18 mouse cellular contexts compared by ENCODE assay signal in the genomic region with DNA sequence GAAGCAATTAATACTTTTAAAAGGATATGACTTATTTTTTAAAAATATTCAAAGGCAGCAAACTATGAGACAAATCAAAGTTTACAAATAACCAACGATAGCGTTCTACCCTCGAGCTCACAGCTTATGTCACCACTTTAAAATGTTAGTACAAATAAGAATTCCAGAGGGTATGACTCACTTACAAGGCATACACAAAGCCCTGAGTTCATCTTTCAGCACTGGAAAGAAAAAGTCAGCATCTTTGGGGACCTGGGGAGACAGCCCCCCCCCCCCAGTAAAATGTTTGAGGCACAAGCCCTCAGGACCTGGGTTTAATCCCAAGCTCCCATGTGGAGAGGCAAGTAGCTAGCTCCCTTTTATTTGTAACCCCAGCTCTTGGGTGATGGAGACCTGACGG. TPM values are rescaled to one million over a fixed set of nuclear protein-coding genes. Genes with fewer than 3 reads are reported as not detected.
DNase-seq lines count a peak whose midpoint lies in the region; ATAC-seq and TF ChIP-seq lines count a peak whose summit lies in the region.
"Had no signal": no experiment of that assay in that cellular context is flagged by ENCODE, and none has a peak within 500 bp of the region (broad histone marks: within the 10 kb centered on the region; RNA-seq: fewer than 3 reads in every experiment).

No protein-coding gene starts in this region.

- DNase-seq in 3134 (ENCODE audit: extremely low read depth, insufficient read length, low spot score) (peak; percentile 27), 3T3-L1 (ENCODE audit: low read depth, low spot score) (peak; percentile 72), NIH3T3 (ENCODE audit: low read depth) (peak; percentile 41)
- DNase-seq in left cerebral cortex, adult 2 months (ENCODE audit: extremely low spot score in 1 of 2, low spot score in 2 of 2) = no peak
- DNase-seq: adrenal gland, adult 2 months; adrenal gland, postnatal 10 days; adrenal gland, postnatal 25 days; cerebellum, adult 11 months; cerebellum, adult 18-20 months; cerebellum, adult 9-10 months; cerebellum, postnatal 10 days; cerebellum, postnatal 25 days; forebrain, postnatal 0 days had no signal

- no peak overlapping the region for H3K4me3 ChIP-seq in left cerebral cortex, adult 2 months
- no peak overlapping the region for H3K4me3 ChIP-seq in intestine, embryonic 15.5 days (replicated peaks)
- H3K4me3 ChIP-seq: embryonic facial prominence, embryonic 10.5 days; embryonic facial prominence, embryonic 12.5 days; forebrain, embryonic 13.5 days; forebrain, embryonic 15.5 days had no signal

- H3K9ac ChIP-seq in intestine, embryonic 15.5 days = no peak overlapping the region
- H3K9ac ChIP-seq: embryonic facial prominence, embryonic 12.5 days; forebrain, embryonic 13.5 days; forebrain, embryonic 15.5 days; forebrain, postnatal 0 days had no signal

- 41% methylated on average over 4 of the region's 4 CpGs for WGBS in intestine, embryonic 15.5 days

- no peaks in the 10 kb centered on the region for H3K9me3 ChIP-seq in intestine, embryonic 15.5 days
- H3K9me3 ChIP-seq: embryonic facial prominence, embryonic 10.5 days; embryonic facial prominence, embryonic 12.5 days; forebrain, embryonic 13.5 days; forebrain, embryonic 15.5 days had no signal

- no peak overlapping the region for H3K27ac ChIP-seq in left cerebral cortex, adult 2 months
- H3K27ac ChIP-seq in intestine, embryonic 15.5 days = no peak overlapping the region
- H3K27ac ChIP-seq: embryonic facial prominence, embryonic 10.5 days; embryonic facial prominence, embryonic 12.5 days; forebrain, embryonic 13.5 days; forebrain, embryonic 15.5 days had no signal

- 0 out of 2 replicates have a peak, but pooled peaks cover 3% of the 10 kb centered on the region for H3K27me3 ChIP-seq in intestine, embryonic 15.5 days (replicated peaks)

- H3K36me3 ChIP-seq in intestine, embryonic 15.5 days = no peaks in the 10 kb centered on the region
- H3K36me3 ChIP-seq: embryonic facial prominence, embryonic 10.5 days; embryonic facial prominence, embryonic 12.5 days; forebrain, embryonic 15.5 days had no signal

- no peak overlapping the region for H3K4me2 ChIP-seq in intestine, embryonic 15.5 days (replicated peaks)
- H3K4me2 ChIP-seq: embryonic facial prominence, embryonic 12.5 days; forebrain, embryonic 13.5 days; forebrain, embryonic 15.5 days had no signal

- TF ChIP-seq CTCF in left cerebral cortex, adult 2 months (IDR thresholded peaks at IDR 0.05) = no peak

- H3K4me1 ChIP-seq in intestine, embryonic 15.5 days (replicated peaks) = no peaks in the 10 kb centered on the region
- H3K4me1 ChIP-seq: embryonic facial prominence, embryonic 12.5 days; forebrain, embryonic 15.5 days had no signal

- intact Hi-C loops in left cerebral cortex, adult 2 months (cut with DNase I) = no loop called here

- no peak for ATAC-seq in intestine, embryonic 15.5 days
- ATAC-seq: forebrain, embryonic 13.5 days; forebrain, embryonic 15.5 days; forebrain, postnatal 0 days had no signal

RNA-seq across cellular contexts. Expression of gene Rnf220, which starts 27.4 kb away (rescaled TPM):
- 100 to 1,000 TPM; 192 to 199 TPM for total RNA-seq in left cerebral cortex, adult 2 months (2021)
- polyA plus RNA-seq in intestine, embryonic 15.5 days (2015; fragmentation: Nextera tagmentation; extraction: Ambion mirVana) = 60.0 and 63.9 TPM in 2 replicates

Comparison
In these comparisons a context has a peak if more than half of its experiments do, and no peak if none do; other contexts are left out.
1. DNase-seq: peak in 3134 (single experiment), 3T3-L1 (single experiment) and NIH3T3 (single experiment); none in left cerebral cortex, adult 2 months (0 of 2).